Mouse (Mus musculus) mesoderm, embryonic 11.5 days (tissue): ENCODE results near the gene Plvap.
A peak's percentile ranks its signal among the peaks of the same experiment; 100 is the strongest.

Source experiments
- DNase-seq: peaks from one replicate; pipeline ENCODE4 v3.0.0-alpha.2; 2012; ENCODE audit warnings: low read depth, low spot score

Plvap gene

DNA sequence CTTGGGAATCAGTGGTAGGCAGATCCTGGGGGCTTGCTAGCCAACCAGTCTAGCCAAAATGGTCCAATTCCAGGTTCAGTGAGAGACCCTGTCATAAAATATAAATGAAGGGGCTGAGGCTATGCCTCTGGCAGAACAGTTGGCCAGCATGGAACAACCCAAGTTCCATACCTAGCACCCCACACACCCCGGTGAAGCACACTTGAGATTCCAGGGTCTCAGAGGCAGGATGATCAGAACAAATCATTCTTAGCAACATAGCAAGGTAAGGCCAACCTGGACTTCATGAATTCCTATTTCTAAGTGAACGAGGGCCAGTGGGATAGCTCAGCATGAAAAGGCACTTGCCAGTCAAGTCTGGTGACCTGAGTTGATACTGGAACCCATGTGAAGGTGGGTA is 44.4 kb downstream of the Plvap start:
- no peak for DNase-seq

DNA sequence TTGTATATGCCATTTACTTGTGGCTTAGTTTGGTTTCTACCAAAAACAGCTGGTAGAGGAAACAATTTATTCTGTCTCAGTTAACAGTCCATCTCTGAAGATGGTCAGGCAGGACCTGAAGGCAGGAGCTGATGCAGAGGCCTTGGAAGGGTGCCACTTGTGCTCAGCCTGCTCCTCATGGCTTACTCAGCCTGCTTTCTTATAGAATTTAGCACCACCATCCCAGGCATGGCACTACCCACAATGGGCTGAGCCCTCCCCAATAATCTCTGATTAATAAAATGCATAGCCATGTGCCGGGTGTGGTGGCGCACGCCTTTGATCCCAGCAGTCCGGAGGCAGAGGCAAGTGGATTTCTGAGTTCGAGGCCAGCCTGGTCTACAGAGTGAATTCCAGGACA is 45.4 kb downstream of the Plvap start:
- no peak for DNase-seq

DNA sequence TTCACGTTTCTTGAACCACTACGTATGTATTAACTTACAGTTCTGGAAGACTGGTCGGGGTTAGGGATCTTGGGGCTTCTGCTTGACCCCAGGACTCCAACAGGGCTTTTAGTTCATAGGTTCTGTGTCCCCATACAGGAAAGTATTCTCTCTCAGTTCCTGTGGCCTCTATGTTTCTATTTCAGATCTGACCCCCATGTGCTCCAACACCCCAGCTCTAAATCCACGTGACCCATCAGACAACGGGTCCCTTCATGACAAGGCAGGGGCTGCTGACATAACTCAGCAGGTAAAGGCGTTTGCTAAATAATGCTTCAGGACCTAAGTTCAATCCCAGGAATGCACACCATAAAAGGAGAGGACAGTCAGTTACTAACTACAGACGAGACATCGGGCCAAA is 45.8 kb downstream of the Plvap start:
- no peak for DNase-seq

DNA sequence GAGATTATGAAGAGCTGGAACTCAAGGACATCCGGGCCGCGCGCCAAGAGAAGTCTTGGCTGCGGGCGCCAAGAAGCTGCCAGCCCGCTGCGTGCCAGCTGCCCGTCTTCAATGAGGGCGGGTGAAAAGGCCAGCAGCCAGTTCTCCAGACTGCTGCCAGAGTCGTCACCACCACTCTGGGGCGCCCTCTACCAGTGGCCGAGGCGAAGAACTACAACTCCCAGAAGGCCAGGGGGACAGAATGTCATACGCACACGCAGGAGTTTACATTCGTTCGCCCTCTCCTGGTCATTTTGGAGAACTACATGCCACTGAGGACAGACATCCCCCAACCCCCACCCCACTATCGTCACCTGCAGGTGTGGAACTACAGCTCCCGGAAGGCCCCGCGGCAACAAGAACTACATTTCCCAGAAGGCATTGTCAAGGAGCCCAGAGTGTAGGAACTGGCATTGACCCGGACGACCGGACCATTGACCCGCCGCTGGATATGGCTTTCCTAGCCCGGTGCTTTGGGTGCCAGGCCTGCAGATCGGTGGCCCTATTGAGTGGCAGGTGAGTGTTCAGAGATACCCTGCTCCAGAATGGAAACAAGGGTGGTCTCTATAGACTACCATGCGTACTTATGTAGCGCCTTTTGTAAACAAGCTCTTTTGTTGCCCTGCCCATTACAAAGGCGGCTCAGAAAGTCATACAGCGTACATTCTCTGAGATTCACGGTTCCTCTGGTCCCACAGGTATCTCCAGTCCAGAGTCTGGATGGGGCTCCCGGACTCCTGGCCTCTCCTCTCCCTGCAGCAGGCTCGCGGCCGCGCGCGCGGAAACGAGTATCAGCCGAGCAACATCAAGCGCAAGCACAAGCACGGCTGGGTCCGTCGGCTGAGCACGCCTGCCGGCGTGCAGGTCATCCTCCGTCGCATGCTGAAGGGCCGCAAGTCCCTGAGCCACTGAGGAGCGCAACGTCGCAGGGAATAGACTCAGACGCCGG is 46.7 kb downstream of the Plvap start, which contains the start of gene Mrpl34:
Gene Mrpl34 (plus strand): TSS at position 447 of the 988 bp plus-strand sequence.
- DNase-seq: peak; percentile 100

DNA sequence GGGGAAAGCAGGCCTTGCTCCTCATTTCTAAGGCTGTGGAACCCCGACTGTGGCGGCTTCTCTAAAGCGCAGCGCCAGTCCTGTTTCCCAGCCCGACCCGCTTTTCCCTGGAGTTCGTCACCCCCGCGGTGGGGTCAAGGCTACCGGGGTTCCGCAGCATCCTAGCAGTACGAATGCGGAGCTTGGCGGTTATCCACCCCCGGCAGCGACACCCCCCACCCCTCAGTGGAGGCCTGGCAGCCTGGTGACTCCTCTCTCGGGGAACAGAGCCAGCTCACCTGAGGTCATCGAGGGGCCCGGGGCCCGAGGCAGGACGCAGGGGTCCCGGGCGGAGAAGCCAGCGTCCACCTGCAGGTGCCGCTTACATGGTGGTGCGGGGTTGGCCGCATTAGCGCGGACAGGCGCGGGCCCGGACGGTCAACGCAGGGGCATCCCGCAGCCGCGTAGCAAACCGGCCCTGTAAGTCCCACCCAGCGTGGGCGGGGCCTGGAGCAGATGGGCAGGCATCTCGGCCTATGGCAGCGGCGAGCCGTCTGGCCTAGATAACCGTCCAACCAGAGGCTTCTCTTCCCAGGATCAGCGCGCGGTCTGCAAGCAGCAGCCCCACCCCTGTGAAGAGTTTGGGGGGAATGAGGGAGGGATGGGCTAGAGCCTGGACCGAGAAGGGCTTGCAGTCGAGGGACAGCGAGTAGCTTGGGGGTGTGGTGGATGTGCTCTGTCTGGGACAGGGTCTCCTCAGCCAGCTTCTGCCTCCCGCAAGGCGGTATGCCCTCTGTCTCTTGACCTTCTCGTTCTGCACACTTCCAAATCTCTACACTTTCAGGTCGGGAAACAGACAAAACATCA is 48.1 kb downstream of the Plvap start, which contains the start of gene Abhd8:
Gene Abhd8 (minus strand): TSS at position 468 of the 846 bp plus-strand sequence.
- peak; percentile 96 for DNase-seq

DNA sequence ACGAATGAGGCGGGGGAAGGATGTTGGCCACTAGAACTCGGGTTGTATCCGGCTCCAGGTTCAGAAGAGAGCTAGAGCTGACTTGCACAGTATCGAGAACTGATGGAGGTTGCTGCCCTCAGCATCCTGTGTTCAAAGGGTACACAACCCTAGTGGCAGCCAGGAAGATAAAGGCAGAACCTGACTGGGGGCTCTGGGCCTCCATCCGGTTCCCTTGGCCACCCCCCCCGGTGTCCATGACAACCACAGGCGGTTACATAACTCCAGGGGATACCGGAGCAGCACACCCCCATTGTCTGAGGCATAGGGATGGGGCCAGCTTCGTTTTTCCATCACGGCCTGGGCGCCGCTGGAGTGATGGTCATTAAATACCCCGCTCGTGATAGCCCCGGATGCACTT is 48.8 kb downstream of the Plvap start:
- DNase-seq: no peak

DNA sequence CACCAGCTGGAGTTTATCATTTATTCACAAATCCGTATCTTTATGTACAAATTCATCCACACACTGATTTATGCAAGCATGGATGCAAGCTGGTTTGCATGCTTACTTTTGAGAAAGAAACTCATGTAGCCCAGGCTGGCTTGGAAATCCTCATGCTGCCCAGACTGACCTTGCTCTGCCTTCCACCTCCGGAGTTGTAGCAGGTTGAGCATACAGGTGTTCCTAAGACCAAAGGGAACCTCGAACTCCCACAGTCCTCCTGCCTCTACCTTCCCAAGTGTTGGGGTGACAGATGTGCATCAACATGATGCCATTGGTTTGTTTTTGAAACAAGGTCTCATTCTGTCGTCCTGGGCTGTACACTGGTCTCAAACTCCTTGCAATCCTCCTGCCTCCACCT is 49.4 kb downstream of the Plvap start:
- no peak for DNase-seq

DNA sequence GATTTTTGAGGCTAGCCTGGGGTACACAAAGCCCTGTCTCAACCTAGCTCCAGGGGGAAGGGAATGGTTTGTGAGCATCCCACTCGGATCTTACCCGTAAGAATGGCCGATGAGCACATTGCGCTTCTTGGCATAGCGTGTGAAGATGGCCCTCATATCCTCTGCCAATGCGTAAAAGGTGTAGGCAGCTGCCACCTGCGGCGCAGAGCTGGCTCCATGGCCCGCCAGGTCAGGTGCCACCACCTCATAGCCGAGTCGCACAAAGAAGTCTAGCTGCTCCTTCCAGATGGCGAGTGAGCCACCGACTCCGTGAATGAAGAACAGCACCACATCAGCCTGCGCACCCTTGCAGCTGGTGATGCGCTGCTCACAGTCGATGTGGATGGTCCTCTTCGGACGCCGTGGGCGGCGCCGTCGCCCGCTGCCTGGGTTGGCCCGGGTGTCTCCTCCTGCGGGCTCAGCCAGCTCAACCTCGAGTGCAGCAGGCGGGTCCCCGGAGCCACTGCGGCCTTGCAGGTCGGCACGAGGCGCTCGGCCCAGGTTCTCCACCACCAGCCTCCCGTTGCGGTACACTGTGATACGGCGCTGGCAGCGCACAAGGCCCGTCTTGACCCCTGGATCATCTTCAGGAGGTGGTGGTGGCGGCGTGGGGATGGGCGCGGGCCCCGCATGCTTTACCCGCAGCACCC is 50.3 kb downstream of the Plvap start:
- no peak for DNase-seq

DNA sequence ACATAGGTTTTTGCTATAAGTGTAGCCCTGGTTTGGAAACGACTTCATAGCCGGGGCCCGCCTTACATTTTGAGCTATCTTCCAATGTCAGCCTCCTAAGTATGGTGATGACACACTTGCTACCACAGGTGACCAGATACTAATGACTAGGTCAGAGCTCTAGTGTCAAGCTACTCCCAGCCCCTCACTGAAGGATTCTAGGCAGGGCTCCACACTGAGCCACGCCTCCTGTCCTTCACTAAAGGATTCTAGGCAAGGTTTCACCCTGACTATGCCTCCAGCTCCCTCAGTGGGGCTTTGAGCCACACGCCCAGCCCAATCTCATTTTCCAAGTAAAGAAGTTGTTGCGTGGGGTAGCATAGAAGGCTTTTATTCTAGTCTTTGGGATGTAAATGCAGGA is 50.8 kb downstream of the Plvap start:
- DNase-seq: no peak

DNA sequence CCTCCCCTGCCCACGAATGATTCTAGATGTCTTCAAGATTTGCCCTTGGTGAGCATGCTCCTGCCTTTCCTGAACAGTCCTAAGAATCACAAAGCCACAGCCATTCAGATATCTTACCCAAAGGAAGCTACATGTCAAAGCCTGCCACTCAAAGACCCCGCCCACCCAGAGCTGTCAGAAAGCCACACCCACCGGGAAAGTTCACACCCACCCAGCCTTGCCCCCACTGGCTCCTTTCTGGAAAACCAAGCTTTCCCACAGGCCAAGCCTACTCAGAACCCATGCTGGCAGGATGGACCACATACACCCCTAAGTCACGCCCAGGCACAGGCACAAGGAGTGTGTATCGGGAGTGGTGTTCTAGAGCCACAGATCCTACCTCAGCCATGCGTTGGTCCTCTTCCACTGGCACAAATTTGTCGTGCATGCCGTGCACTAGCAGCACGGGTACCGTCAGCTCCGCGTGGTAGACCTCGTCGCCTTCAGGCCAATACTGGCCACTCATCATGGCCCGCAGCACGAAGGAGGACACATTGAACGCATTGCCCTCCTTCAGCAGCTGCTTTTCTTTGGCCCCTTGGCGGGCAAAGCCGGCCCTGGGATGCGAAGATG is 53.8 kb downstream of the Plvap start:
- no peak for DNase-seq

DNA sequence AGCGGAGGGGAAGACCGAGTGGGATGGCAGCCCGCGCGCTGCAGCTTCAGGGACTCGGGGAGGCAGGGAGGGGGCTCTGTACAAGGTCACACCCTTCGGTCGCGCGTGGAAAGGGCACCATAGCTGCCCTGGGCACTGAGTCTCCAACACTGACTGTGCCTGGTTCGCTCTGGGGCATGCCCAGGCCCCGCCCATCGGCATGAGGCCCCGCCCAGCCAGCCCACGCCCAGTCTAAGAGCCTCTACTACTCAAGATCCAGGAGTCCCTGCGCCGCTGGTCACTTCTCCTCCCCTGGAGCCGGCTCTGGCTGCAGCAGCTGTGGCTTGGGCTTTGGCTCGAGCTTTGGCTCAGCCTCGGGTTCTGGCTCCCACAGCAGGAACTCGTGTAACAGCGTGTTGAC is 54.6 kb downstream of the Plvap start:
- DNase-seq: no peak

DNA sequence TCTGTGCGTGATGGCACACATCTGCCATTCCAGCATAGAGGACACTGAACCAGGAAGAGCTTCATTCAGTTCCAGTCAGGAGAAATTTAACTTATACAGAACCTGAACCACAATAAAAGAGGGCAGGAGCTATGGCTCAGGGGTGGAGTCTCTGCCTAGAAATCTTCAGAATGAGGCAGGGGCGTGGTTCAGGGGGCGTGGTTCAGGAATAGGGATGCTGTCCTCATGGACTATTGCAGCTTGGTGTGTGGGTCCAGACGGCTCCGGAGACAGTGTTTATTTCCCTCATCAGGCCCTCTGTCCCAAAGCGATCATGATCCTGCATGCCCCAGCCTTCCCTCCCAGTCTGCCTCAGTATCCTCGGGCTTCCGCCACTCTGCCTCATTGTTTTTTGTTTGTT is 56.9 kb downstream of the Plvap start:
- DNase-seq: no peak

DNA sequence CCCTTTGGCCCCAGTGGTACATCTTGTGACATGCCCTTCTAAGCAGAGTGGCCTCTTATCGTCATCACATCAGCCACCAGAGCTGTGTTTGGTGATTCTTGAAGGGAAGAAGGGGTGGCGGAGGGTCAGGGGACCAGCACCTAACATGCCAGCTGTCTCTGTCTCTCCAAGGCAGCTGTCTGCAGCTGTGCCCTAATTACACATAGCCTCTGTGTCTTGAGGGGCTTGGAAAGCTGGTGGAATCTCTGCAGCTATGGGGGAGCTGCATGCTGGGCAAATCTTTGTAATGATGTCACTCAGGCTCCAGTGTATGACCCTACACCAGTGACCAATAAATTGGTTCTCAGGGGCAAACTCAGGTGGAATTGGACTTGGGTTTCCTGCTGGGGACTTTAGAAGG is 58.9 kb downstream of the Plvap start:
- no peak for DNase-seq

DNA sequence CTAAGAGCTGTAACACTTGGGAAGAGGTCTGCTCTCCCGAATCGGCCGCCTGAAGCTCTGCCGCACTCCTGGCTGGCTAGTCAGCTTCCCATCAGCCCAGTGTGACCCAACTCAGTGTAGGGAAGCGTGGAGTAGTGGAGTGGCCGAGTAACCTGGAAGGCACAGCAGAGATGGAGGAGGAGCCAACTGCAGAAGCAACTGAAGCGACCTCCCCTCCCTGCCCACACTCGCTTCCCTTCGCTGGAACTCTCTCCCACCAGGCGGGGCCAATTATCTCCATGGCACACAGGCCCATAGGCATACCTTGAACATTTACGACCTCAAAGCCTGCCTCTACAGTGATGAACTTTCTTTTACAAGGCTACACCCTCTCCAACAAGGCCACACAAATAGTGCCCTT is 59.8 kb downstream of the Plvap start:
- no peak for DNase-seq

DNA sequence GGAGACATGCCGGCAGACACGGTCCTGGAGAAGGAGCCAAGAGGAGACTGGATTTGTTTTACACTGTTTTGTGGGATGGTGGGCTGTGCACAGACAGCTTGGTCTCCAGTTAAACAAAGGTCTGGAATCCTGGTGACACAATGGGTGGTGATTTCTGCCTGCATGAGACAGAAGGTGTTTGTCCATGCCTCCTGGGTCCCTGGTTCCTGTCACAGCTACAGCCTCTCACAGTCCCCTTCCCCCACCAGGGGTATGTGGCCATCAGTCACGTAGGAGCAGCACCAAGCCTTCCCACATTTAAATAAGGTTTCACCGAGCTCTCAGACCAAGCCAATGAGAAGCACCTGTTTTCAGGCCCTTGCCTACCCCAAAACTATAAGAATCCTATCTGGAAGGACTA is 60.2 kb downstream of the Plvap start:
- DNase-seq: no peak
